Mouse (Mus musculus) gastrocnemius, adult 2 months (tissue): ENCODE measurements around the gene Hoxa13. TPM values are rescaled to one million over a fixed set of nuclear protein-coding genes. Genes with fewer than 3 reads are reported as not detected.
A peak's percentile ranks its signal among the peaks of the same experiment; 100 is the strongest.

Experiments used
- DNase-seq: peaks from one replicate; pipeline ENCODE4 v3.0.0; 2022
- H3K27ac ChIP-seq: fragments of 200-600 bp; 2 replicates; pipeline ENCODE4 v1.8.1; 2022; ENCODE audit warnings: mild to moderate bottlenecking
- H3K4me3 ChIP-seq: fragments of 200-600 bp; 2 replicates; pipeline ENCODE4 v1.8.1; 2022; ENCODE audit warnings: mild to moderate bottlenecking, moderate library complexity
- CTCF ChIP-seq: fragments of 200-600 bp; IDR thresholded peaks from 2 replicates; pipeline ENCODE4 v1.8.1; 2022; ENCODE audit warnings: antibody characterized with exemption, mild to moderate bottlenecking, moderate library complexity
- intact Hi-C: fragments of 180-260 bp; cut with DNase I; formaldehyde crosslinking; loops from one replicate; pipeline ENCODE4 v1.15.1; 2025
- total RNA-seq, 2 experiments: library from RNA; stranded (reverse); gene quantifications; 2 replicates each; pipeline ENCODE4 v1.2.3; 2021

The Hoxa13 gene
- total RNA-seq, 2 experiments from 2014 or later = 1.5 to 3.8 TPM

- Histone ChIP-seq H3K4me3 (no peak overlapping the region), H3K27ac (no peak overlapping the region)
- no peak for DNase-seq
- intact Hi-C loops = no loop called here
- TF ChIP-seq CTCF = no peak
These were observed 20.4 kb upstream of the Hoxa13 start for GRCm38 (mm10) chr6:52281084-52281483.

DNA sequence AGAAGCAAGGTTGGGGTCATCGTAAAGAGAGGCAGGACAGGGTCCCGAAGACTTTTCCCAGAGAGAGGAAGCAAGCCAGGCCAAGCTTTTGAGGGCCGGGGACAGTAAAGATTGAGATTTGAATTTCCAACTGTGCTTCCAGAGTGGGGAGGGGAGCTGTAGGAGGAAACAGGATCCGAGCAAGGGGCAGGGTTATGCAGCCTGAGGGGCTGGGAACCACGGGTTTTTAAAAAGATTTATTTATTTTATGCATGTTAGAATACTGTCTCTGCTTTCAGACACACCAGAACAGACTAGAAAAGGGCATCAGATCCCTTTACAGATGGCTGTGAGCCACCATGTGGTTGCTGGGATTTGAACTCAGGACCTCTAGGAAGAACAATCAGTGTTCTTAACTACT, 16.2 kb upstream of the Hoxa13 start:
- Histone ChIP-seq H3K27ac (no peak overlapping the region), H3K4me3 (no peak overlapping the region)
- DNase-seq = no peak
- TF ChIP-seq CTCF = no peak
- intact Hi-C loops = no loop called here

DNA sequence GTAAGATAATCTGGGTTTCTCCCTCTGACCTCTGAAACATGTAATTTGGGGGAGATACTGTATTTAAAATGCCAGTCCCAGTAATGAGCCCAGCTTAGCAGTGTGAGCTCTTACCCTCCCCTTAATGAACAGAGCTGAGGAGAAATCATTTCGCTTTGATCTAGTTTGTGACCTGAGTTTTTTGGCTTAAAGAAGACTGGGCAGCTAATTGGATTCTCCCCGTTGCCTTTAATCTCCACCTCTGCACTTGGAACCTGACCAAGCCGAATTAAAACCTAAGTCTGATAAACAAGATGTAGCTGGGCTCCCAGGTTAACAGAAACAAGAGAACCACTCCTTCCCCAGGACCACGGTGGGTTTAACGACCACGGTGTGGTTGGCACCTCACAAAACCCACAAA, 15.7 kb upstream of the Hoxa13 start:
- no peak for TF ChIP-seq CTCF
- no peak overlapping the region for H3K27ac ChIP-seq
- intact Hi-C loops = no loop called here
- no peak overlapping the region for H3K4me3 ChIP-seq
- no peak for DNase-seq

DNA sequence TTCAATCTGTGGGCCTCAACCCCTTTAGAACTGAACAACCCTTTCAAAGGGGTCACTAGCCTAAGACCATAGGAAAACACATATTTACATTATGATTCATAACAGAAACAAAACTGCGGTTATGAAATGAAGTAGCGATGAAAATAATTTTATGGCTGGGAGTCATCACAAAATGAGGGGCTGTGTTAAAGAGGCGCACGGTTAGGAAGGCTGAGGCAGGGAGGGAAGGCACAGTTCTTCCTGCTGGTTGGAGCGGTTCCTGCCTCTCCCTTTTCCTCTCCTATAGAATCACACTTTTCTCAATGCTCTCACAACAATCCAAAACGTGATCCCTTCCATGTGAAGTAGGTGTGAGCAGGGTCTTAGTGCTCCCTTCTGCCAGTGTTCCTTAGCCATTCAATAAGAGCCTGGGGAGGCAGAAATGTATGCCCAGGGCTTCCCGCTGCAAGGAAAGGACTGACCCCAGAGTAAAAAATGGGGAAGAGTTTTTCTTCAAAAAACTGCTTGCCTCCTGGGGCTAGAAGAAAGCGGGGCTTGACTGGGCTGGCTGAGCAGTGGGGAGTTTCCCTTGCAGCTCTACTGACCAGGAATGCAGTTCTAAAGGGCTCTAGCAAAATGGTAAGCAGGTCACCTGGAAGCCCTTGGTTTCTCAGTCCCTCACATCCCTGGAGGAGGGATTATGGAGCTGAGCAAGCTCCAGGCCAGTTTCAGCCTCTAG, 15.0 kb upstream of the Hoxa13 start:
- no peak overlapping the region for H3K4me3 ChIP-seq
- TF ChIP-seq CTCF = no peak
- intact Hi-C loops = no loop called here
- no peak overlapping the region for H3K27ac ChIP-seq
- no peak for DNase-seq

GRCm38 (mm10) chr6:52274576-52274975, 13.9 kb upstream of the Hoxa13 start:
- no peak for DNase-seq
- TF ChIP-seq CTCF = no peak
- Histone ChIP-seq H3K27ac (no peak overlapping the region), H3K4me3 (no peak overlapping the region; the same call in 1 of the 2 replicates)
- intact Hi-C loops = loop anchor here (5.0 kb wide), 1 partner anchor 38 kb away; the partner anchor contains the start of gene Evx1

DNA sequence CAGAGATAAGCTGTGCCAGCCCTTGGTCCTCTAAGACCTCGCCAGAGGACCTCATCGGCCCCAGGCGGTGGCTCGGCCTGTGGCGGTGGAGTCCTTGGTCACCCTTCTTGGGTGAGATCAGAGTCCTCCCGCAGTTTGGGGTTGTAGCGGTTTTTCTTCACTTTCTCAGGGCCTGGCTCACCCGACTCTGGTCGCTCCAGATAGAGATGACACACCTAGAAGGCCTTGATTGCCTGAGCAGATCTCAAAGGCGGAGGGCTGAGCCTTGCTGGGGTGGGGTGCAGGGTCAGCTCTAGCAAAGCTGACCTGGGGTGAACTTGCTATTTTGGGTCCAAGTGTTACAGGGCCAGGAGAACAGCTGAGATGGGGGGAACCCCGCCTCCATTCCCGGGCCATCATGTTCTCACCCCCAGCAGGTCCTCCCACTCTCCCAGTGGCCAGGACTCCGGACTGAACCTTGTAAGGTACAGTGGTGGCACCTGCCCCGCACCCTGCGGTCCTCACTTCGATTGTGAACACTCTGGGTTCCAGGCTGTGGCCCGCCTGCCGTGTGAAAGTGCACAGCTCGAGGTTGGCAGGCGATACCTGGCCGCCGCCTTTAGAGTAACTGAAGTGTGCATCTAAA, 13.1 kb upstream of the Hoxa13 start:
- peak; percentile 31 for DNase-seq
- Histone ChIP-seq H3K27ac (no peak overlapping the region), H3K4me3 (peak overlapping the region; percentile 19)
- intact Hi-C loops = loop anchor here (5.0 kb wide), 1 partner anchor 39 kb away; the partner anchor contains the start of gene Evx1
- TF ChIP-seq CTCF = no peak

DNA sequence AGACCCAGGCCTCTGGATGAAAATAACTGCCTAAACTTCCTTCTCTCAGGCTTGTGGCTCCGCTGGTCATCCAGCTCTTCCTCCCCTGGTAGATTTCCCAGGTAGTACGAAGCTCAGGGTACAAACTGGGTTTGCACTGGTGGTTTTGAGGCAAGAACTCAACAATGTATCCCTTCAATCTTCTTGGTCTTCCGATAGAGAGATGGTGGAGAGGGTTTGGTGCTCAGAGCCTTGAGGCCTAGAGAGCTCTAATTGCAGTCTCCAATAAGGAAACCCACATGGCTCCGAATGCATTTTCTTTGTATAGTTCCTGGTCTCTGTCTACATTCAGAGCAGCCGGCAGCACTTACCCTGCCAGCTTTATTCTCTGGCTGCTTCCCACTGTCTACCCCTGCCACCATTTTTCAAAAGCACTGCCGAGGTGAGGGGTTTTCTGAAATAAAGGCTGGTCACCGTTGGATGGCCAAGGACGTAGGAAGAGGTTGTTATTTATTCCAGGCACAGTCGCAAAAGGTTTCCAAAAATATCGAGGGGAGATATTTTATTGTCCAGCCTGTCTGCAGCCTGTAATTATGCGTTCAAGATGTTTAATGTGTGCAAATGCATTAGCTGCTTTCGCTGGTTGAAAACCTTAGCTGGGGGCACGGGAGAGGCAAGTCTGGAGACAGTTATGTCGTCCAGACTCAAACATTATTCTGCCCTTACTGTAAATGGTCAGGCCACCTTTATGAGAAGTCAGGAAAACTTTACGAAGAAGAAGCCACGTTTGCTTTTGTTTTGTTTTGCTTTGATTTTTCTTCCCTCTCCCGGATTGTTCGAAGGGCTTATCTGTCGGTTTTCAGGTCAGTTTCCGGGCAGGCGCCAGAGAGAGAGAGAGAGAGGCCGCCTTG, 12.3 kb upstream of the Hoxa13 start:
- intact Hi-C loops = loop anchor here (5.0 kb wide), 1 partner anchor 39 kb away; the partner anchor contains the start of gene Evx1
- no peak for DNase-seq
- no peak overlapping the region for H3K4me3 ChIP-seq
- TF ChIP-seq CTCF = no peak
- H3K27ac ChIP-seq = no peak overlapping the region

- peak; percentile 72 for DNase-seq
- no peak overlapping the region for H3K27ac ChIP-seq
- H3K4me3 ChIP-seq = peak overlapping the region; percentile 34; the same call in 1 of the 2 replicates
- intact Hi-C loops = loop anchor here (5.0 kb wide), 1 partner anchor 42 kb away; the partner anchor contains the start of gene Evx1
- TF ChIP-seq CTCF = peak; percentile 84
These were observed 10.1 kb upstream of the Hoxa13 start for GRCm38 (mm10) chr6:52270494-52271480.

GRCm38 (mm10) chr6:52268756-52269155, 8.1 kb upstream of the Hoxa13 start:
- H3K27ac ChIP-seq = no peak overlapping the region
- no peak for TF ChIP-seq CTCF
- no peak overlapping the region for H3K4me3 ChIP-seq
- intact Hi-C loops = no loop called here
- no peak for DNase-seq

DNA sequence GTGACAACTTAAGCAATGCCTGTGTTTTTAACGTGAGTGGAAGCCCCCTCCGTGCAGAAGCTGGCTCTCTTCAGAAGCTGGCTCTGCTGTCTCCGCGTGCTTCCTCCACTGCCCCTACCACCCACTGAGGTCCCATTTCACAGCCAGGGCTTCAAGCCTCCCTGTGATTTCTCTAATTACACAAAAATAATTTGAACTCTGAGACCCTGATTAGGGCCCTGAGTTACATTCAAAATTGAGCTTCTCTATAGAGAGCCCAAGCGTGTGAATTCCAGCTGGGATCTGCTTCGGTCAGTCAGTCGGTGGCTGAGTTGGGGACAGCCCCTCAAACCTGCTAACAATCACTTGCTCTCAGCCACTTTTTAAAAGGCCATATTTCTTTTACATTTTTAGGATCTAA, 7.7 kb upstream of the Hoxa13 start:
- intact Hi-C loops = no loop called here
- no peak for TF ChIP-seq CTCF
- DNase-seq = no peak
- Histone ChIP-seq H3K4me3 (no peak overlapping the region), H3K27ac (no peak overlapping the region)

DNA sequence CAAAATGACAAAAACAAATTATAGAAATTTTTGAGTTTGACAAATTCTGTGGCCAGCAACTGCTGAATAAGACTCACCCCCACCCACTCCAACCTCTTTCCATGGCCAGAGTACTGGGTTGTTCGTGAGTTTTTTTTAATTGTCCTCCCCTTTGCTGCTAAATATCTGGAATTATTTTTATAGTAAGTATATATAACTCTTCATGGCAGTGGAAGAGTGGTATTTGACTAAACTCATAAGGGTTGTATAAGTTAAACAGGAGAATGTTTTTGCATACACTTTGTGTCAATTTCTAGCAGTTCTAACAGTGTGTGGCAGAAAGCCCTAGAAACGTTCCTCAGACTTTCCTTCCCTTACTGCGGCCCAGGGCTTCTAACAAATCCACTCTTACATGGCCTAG, 7.0 kb upstream of the Hoxa13 start:
- DNase-seq = no peak
- intact Hi-C loops = no loop called here
- no peak for TF ChIP-seq CTCF
- no peak overlapping the region for H3K27ac ChIP-seq
- H3K4me3 ChIP-seq = no peak overlapping the region

DNA sequence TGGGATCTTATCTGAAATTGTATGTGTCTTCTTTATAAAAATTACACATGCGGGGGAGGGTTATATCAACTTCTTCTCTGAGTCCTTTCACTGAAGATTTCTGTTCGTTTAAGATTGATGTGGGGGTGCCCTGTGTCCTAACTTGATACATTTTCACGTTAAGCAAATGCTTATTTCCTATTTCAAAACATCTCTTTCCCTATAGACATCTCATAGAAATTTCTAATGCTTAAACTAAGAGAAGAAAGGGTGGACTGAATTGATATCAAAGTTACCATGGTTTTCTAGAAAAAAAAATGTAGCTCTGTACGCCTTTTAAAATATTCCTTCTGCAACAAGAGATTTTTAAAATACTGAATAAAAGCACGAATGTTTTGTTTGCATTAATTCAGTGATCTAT, 6.5 kb upstream of the Hoxa13 start:
- no peak overlapping the region for H3K27ac ChIP-seq
- intact Hi-C loops = no loop called here

More for the DNA sequence above, 6.5 kb upstream of the Hoxa13 start:
- TF ChIP-seq CTCF = no peak
- no peak overlapping the region for H3K4me3 ChIP-seq
- no peak for DNase-seq
